Mouse (Mus musculus): ENCODE data around the gene Gxylt1.

- TF ChIP-seq GATA1 (IDR thresholded peaks at IDR 0.05; ENCODE audit: low read length): no peak
- no peak for TF ChIP-seq TAL1 (IDR thresholded peaks at IDR 0.05; ENCODE audit: low read length)
These were observed 9.3 kb upstream of the Gxylt1 start for GRCm38 (mm10) chr15:93284326-93284725.
